Mouse (Mus musculus) liver, postnatal 0 days (tissue): ENCODE measurements around the gene Tmem88b.

Experiments used
- CTCF ChIP-seq: sonication (generic); IDR thresholded peaks from 2 replicates; pipeline ENCODE4 v1.5.1; 2016; ENCODE audit warnings: antibody characterized with exemption, low read depth
- EP300 ChIP-seq: IDR thresholded peaks from 2 replicates; pipeline ENCODE4 v1.6.1; 2016; ENCODE audit warnings: antibody characterized with exemption, low read depth, mild to moderate bottlenecking

- no peak for TF ChIP-seq CTCF
- peak; percentile 38; the same call in 1 of the 2 replicates for TF ChIP-seq EP300
Measured at GRCm38 (mm10) chr4:155760613-155761355, 24.9 kb downstream of the Tmem88b start, which contains the start of gene Atad3a.
